Mouse (Mus musculus) embryonic facial prominence, embryonic 10.5 days (tissue): Measurements from ENCODE around the gene Lama4. TPM values are rescaled to one million over a fixed set of nuclear protein-coding genes. Genes with fewer than 3 reads are reported as not detected.

ENCODE experiments used
- DNase-seq: peaks from one replicate; pipeline ENCODE4 v3.0.0-alpha.2; 2017; ENCODE audit warnings: low spot score
- H3K27ac ChIP-seq: fragments of 300-500 bp; sonication (generic); replicated peaks from 2 replicates; pipeline ENCODE4 v1.5.1; 2016; ENCODE audit warnings: mild to moderate bottlenecking
- H3K27me3 ChIP-seq: fragments of 300-500 bp; sonication (generic); replicated peaks from 2 replicates; pipeline ENCODE4 v1.6.1; 2016; ENCODE audit warnings: low read depth, mild to moderate bottlenecking; ENCODE audit not compliant: poor library complexity, severe bottlenecking
- H3K36me3 ChIP-seq: fragments of 300-500 bp; sonication (generic); replicated peaks from 2 replicates; pipeline ENCODE4 v1.6.1; 2016; ENCODE audit warnings: mild to moderate bottlenecking, moderate library complexity
- H3K4me1 ChIP-seq: fragments of 300-500 bp; sonication (generic); 2 replicates; pipeline ENCODE4 v1.6.1; 2016
- H3K4me3 ChIP-seq: fragments of 300-500 bp; sonication (generic); 2 replicates; pipeline ENCODE4 v1.5.1; 2016; ENCODE audit warnings: mild to moderate bottlenecking, moderate library complexity
- H3K9me3 ChIP-seq: fragments of 300-500 bp; sonication (generic); 2 replicates; pipeline ENCODE4 v1.6.1; 2016; ENCODE audit warnings: mild to moderate bottlenecking
- WGBS: fragments of 180-500 bp; shearing (Covaris S2); methylation state at CpG from one replicate; pipeline ENCODE4 v1.1.7; 2016; 5-methylcytosine and 5-hydroxymethylcytosine counted together
- polyA plus RNA-seq: library from polyadenylated mRNA; unstranded; fragments of >200 nt; fragmentation: Nextera tagmentation; extraction: Ambion mirVana; gene quantifications from 2 replicates; pipeline ENCODE4 v1.2.1, GENCODE M21; 2016

The Lama4 gene
- polyA plus RNA-seq, 1 experiment from 2014 or later: 25.3 TPM

DNA sequence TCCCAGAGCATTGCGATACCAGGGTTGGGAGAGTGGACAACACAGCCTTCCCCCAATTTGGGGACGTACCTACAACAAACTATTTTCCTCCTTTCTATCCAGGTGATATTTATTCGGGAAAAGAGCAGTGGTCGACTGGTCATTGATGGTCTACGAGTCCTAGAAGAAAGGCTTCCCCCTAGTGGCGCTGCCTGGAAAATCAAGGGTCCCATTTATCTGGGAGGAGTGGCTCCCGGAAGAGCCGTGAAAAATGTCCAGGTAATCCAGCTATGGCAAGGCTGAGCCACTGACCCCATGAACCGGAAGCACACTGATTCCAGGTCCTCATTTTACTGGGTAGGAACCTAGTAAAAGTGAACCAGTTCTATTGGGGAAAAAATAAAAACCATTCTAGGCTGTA lies 131.7 kb downstream of the Lama4 start:
- DNase-seq: peak; percentile 23
- H3K36me3 ChIP-seq: peaks cover 26% of the 10 kb centered on the region

DNA sequence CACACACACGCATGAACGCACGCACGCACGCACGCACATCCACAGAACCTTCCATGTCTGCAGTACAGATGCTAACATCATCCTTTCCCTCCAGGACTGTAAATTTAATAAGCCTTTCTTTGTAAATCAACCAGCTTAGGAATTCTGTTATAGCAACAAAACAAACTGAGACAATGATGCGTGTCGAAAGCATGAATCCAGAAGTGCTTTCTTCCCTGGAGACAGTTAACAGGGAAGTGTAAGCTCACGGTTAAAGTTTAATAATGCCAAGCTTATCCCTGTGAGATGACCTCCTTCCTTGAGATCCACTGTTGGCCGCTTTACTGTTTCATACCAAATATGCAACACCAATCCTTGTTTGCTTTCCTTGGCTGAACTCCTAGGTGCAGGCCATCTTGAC lies 133.4 kb downstream of the Lama4 start:
- Histone ChIP-seq H3K4me3 (no peak overlapping the region), H3K27me3 (no peaks in the 10 kb centered on the region), H3K36me3 (peaks cover 33% of the 10 kb centered on the region), H3K4me1 (no peaks in the 10 kb centered on the region), H3K9me3 (peaks cover 10% of the 10 kb centered on the region; the same call in 1 of the 2 replicates), H3K27ac (no peak overlapping the region)
- 97% methylated on average over 10 of the region's 10 CpGs for WGBS
- DNase-seq: no peak

More for the DNA sequence above, 131.7 kb downstream of the Lama4 start:
- H3K9me3 ChIP-seq: peaks cover 10% of the 10 kb centered on the region; the same call in 1 of the 2 replicates
- WGBS: 86% methylated on average over 9 of the region's 9 CpGs
- no peaks in the 10 kb centered on the region for H3K27me3 ChIP-seq
- no peaks in the 10 kb centered on the region for H3K4me1 ChIP-seq
- no peak overlapping the region for H3K27ac ChIP-seq
- no peak overlapping the region for H3K4me3 ChIP-seq

DNA sequence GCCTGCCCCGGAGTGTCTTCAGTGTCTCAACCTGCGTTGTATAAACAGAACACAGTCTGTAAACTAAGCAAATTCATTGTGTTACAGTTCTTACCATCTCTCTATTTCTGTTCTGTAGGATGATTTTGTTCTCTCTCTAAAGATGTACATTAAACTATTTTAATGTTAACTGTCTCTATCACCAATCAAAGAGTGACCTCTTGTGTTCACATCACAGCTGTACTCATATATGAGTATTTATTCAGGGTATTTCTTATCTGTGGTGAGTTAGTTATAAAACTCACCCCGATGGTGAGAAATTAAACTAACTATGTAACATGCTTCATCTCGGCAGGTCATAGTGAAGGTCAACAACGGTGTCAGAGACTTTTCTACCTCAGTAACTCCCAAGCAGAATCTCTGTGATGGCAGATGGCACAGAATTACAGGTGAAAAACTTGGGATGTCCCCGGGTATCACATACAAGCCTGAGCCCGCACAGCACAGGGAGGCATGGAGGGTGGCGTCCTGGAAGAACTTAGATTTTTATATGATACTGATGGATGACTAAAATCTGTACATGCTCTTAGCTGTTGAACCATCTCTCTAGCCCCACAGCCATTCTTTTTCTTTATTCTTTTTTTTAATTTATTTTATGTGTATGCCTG lies 139.6 kb downstream of the Lama4 start:
- DNase-seq: no peak
- no peak overlapping the region for H3K27ac ChIP-seq
- H3K9me3 ChIP-seq: 0 out of 2 replicates have a peak, but pooled peaks cover 2% of the 10 kb centered on the region
- no peak overlapping the region for H3K4me3 ChIP-seq
- WGBS: 94% methylated on average over 8 of the region's 8 CpGs
- H3K4me1 ChIP-seq: no peaks in the 10 kb centered on the region
- peaks cover 7% of the 10 kb centered on the region; the same call in 1 of the 2 replicates for H3K36me3 ChIP-seq
- H3K27me3 ChIP-seq: no peaks in the 10 kb centered on the region

DNA sequence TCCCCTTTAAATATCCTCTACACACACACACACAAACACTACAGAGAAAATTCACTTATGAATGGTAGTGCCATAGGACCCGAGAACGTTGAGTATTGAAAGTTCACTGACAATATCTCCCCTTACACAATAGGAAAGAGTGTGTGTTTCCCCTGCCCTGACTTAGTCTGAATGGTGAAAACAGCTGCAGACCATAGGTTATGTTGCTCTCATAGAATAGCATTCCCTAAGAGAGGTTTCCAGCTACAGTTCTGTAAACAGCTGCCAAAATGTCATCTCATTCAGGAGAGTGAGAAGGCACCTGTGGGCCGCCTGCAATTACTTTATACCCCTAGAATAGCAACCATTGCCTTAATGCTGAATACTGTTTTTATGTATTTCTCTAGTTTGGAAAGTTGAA lies 141.1 kb downstream of the Lama4 start:
- Histone ChIP-seq H3K4me3 (no peak overlapping the region), H3K27ac (no peak overlapping the region), H3K27me3 (no peaks in the 10 kb centered on the region), H3K4me1 (no peaks in the 10 kb centered on the region), H3K36me3 (peaks cover 7% of the 10 kb centered on the region; the same call in 1 of the 2 replicates), H3K9me3 (no peaks in the 10 kb centered on the region)
- DNase-seq: no peak
- 61% methylated on average over 3 of the region's 3 CpGs for WGBS

DNA sequence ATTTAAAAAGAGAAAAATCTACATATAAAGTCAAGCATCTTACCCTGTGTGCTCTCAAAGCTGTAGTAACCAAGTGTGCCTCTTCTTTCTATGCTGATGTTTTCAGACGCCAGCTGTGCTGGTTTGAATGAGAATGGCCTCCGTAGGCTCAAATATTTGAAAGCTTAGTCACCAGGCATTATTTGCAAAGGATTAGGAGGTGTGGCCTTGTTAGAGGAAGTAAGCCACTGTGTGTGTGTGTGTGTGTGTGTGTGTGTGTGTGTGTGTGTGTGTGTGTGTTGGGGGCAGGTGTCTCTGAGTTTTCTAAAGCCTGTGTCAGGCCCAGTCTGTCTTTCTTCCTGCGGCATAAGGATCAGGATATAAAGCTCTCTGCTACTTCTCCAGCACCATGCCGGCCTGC lies 141.6 kb downstream of the Lama4 start:
- no peak for DNase-seq
- Histone ChIP-seq H3K4me1 (no peaks in the 10 kb centered on the region), H3K4me3 (no peak overlapping the region), H3K27me3 (no peaks in the 10 kb centered on the region), H3K9me3 (no peaks in the 10 kb centered on the region), H3K36me3 (peaks cover 7% of the 10 kb centered on the region; the same call in 1 of the 2 replicates), H3K27ac (no peak overlapping the region)
- 45% methylated on average over 4 of the region's 4 CpGs for WGBS

DNA sequence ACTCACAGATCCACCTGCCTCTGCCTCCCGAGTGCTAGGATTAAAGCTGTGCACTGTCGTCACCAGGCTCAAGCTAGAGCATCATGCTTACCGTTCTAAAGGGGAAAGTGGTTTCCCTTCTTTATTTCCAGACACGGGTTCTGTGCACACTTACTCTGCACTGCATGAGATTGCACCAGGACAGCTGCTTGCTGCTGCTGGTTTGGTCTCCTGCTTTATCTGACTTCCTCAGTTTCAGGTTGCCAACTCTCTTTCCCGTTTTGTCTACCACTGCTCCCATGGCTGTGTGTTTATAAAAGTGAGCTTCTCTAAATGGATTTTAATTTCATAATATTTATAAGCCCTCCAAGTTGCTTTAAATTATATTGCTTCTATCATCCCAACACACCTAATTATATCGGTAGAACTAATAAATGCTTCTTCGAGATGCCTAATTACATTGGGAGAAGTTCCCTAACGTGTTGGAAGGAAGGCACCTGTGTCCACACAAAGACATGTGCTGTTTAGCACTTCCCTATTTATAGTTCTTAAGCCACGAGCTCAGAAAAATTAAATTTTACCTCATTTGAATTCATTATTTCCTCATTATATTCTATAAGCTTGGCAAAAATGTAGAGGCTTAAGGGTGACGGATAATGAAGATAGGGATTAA lies 143.6 kb downstream of the Lama4 start:
- H3K4me3 ChIP-seq: no peak overlapping the region
- no peaks in the 10 kb centered on the region for H3K4me1 ChIP-seq
- no peaks in the 10 kb centered on the region for H3K9me3 ChIP-seq
- no peak overlapping the region for H3K27ac ChIP-seq
- 79% methylated on average over 10 of the region's 10 CpGs for whole genome bisulfite sequencing
- H3K36me3 ChIP-seq: no peaks in the 10 kb centered on the region
- no peaks in the 10 kb centered on the region for H3K27me3 ChIP-seq
- DNase-seq: no peak

DNA sequence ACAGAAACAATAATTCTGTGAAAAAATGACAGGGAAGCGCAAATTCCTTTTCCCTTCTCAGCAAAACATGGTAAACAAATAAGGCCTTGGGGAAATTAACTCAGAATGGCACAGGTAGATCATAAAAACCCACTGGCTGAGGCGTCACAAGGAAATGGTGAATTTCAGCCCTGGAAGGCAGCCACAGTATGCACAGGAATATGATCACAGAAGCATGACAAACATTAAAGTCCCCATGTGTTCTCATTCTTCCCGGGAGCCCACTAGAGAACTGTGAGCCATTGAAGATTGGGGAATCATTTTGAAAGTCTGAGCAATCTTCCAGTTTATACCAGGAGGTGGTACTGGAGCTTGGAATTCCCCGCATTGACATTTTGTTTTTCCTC lies 144.2 kb downstream of the Lama4 start:
- no peaks in the 10 kb centered on the region for H3K27me3 ChIP-seq
- WGBS: 73% methylated on average over 4 of the region's 4 CpGs
- H3K4me3 ChIP-seq: no peak overlapping the region
- no peak overlapping the region for H3K27ac ChIP-seq
- no peaks in the 10 kb centered on the region for H3K4me1 ChIP-seq
- DNase-seq: no peak
- no peaks in the 10 kb centered on the region for H3K36me3 ChIP-seq
- no peaks in the 10 kb centered on the region for H3K9me3 ChIP-seq

DNA sequence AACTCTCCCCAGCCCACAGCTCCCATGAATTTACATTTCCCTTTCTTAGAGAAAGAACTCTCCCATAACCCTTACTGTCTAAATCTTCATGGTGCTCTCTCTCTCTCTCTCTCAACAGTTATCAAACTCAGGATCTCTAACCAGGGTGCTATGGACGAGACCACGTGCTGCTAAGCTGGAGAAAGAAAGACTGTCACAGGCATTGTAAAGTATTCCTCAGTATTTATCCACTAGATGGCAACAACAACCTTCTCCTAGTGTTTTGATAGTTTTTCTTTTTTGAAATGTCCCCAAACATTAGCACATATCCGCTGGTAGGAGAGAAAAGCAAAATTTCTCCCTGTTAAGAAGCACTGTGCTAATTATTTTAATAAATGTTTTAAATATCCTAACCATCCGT lies 156.1 kb downstream of the Lama4 start:
- no peaks in the 10 kb centered on the region for H3K4me1 ChIP-seq
- no peak for DNase-seq
- H3K9me3 ChIP-seq: no peaks in the 10 kb centered on the region
- no peaks in the 10 kb centered on the region for H3K36me3 ChIP-seq
- H3K27ac ChIP-seq: no peak overlapping the region
- H3K27me3 ChIP-seq: no peaks in the 10 kb centered on the region
- H3K4me3 ChIP-seq: no peak overlapping the region
- WGBS: 39% methylated on average over 4 of the region's 4 CpGs

DNA sequence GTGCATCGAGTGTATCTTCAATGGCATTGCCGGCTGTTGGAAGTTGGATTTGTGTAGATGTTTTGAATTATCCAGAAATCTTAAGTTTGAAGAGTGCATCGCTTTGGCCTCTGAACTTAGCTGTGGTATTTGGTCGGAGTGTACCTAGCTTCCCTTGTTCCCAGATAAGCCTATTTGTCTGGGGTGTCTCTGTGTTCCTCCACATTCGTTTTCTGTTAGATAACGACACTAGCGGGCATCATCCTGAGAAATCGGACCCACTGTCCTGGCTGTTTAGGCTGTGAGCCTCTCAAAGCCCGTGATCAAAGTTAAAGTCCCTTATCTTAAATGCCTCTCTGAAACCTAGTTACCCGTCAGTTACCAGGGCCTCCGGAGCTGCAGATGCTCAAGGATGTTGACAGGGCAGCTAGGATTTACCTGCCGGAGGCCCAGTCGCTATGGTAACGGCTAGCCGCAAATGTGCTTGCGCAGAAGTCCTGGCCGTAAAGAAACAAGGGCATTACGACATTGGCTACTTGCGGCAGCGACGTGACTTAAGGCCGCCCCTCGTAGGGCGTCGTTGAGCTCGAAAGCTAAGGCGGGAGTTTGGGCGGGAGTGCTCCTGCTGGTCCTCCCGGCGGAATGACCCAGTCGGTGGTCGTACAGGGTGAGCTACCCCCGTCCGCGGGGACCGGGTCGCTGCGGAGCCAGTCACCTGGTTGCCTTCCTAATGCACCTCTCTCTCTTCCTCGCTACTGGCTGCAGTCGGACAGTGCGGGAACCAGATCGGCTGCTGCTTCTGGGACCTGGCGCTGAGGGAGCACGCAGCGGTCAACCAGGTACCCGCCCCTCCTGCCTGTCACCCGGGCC lies 168.4 kb downstream of the Lama4 start, which contains the start of the genes Fam229b and Tube1:
TSS of gene Fam229b (minus strand) at position 453 of the 849 bp plus-strand sequence.
TSS of gene Tube1 (plus strand) at position 515 of the 849 bp plus-strand sequence.
- peaks cover 35% of the 10 kb centered on the region for H3K4me1 ChIP-seq
- H3K27me3 ChIP-seq: no peaks in the 10 kb centered on the region
- peak; percentile 93 for DNase-seq
- peak within 1 kb of the TSS; percentile 69 for H3K4me3 ChIP-seq
- H3K36me3 ChIP-seq: peaks cover 28% of the 10 kb centered on the region
- peak within 1 kb of the TSS; percentile 89 for H3K27ac ChIP-seq
- no peaks in the 10 kb centered on the region for H3K9me3 ChIP-seq
- WGBS: 5% methylated on average over 47 of the region's 47 CpGs

DNA sequence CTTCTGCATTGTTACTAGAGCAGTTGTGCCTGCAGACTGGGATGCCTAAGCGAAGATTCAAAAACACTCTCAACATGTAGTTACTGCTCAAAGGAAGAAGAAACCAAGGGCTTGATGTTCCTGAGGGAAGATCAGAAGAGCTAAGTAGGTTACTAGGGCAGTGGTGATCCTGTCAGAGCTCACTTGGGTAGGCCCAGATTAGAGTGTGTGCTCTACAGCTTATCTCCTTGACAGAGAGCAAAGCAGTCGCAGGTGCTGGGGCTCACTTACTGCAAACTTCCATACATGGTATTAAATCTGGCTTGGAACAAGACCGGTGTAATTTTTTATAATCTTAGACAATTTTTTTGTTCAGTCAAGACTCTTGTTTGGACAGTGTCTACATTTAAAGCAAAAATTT lies 172.5 kb downstream of the Lama4 start:
- DNase-seq: no peak
- WGBS: 93% methylated on average over 3 of the region's 3 CpGs
- Histone ChIP-seq H3K4me1 (peaks cover 35% of the 10 kb centered on the region), H3K27ac (no peak overlapping the region), H3K4me3 (no peak overlapping the region), H3K27me3 (no peaks in the 10 kb centered on the region), H3K36me3 (peaks cover 68% of the 10 kb centered on the region), H3K9me3 (no peaks in the 10 kb centered on the region)

DNA sequence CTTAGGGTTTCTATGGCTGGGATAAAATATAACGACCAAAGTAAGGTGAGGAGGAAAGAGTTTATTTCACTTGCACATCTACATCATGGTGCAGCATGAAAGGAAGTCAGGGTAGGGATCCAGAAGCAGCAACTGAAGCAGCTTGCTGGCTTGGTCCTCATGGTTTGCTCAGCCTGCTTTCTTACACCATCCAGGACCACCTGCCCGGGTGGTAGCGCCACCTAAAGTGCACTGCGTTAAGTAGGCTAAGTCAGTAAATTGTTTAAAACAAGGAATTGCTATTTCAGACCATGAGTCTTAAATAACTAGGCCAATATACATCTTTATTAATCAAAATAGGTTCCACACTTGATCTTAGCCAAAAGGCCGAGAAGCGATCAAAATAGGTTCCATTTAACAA lies 173.4 kb downstream of the Lama4 start:
- H3K27me3 ChIP-seq: no peaks in the 10 kb centered on the region
- H3K9me3 ChIP-seq: no peaks in the 10 kb centered on the region
- H3K4me3 ChIP-seq: no peak overlapping the region
- H3K4me1 ChIP-seq: peaks cover 30% of the 10 kb centered on the region
- WGBS: 85% methylated on average over 6 of the region's 6 CpGs
- H3K36me3 ChIP-seq: peaks cover 78% of the 10 kb centered on the region
- DNase-seq: no peak
- H3K27ac ChIP-seq: no peak overlapping the region

DNA sequence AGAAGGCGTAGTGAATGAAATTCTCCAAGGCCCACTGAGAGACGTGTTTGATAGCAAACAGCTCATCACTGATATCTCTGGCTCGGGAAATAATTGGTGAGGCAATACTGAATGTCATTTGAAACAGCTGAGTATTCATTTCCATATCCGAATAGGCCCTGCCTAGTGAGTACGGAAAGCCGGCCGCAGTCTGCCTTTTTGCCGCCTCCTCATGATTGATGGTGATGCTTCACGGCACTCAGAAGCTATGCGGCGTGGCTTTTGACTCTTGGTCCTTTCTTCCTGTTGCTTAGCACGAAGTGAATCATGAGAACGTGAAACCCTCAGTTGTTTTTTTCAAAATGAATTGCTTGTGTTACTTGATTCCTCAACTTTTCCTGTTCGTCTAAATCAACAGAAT lies 175.5 kb downstream of the Lama4 start:
- H3K9me3 ChIP-seq: no peaks in the 10 kb centered on the region
- H3K27me3 ChIP-seq: no peaks in the 10 kb centered on the region
- H3K4me3 ChIP-seq: no peak overlapping the region
- WGBS: 89% methylated on average over 14 of the region's 14 CpGs
- H3K27ac ChIP-seq: no peak overlapping the region
- DNase-seq: no peak
- H3K36me3 ChIP-seq: peaks cover 97% of the 10 kb centered on the region
- H3K4me1 ChIP-seq: peaks cover 12% of the 10 kb centered on the region
